Mouse (Mus musculus) embryonic stem cell, embryonic (primary cell): ENCODE results near the gene Ntmt1.

Source experiments
- CTCF ChIA-PET, 4 experiments: fragments of 300-600 bp in 2 of 4; fragments of 350-600 bp in 2 of 4; sonication (Branson Sonifier 250); formaldehyde crosslinking; loops; one replicate each; lab custom pipeline; 2022; ENCODE audit warnings: inconsistent platforms in 2 of 4; lab: Charles Lee
- POLR2A ChIA-PET, 4 experiments: fragments of 300-600 bp in 2 of 4; fragments of 350-600 bp in 2 of 4; sonication (Branson Sonifier 250); formaldehyde crosslinking; loops; one replicate each; lab custom pipeline; 2022; ENCODE audit warnings: antibody characterized with exemption in 4 of 4, inconsistent platforms in 1 of 4; lab: Charles Lee

Ntmt1 gene

GRCm38 (mm10) chr2:30807648-30808295, at the start of gene Ntmt1:
Ntmt1 (plus strand) TSS chr2:30807826.
- ChIA-PET CTCF (interaction anchor here (0.5 to 4.0 kb wide), 33 partner anchors 8 to 859 kb away, joined by 3 to 28 read pairs (median 5); partner anchors contain the start of genes Ptges (in 2 of the 4), Asb6 (in 1 of the 4) and Ier5l (in 1 of the 4)), POLR2A (interaction anchor here (0.6 to 15.1 kb wide), 124 partner anchors 9 to 761 kb away, joined by 3 to 251 read pairs (median 4); partner anchors contain the start of genes Crat (in 3 of the 4), Ier5l (in 3 of the 4), Ptpa (in 3 of the 4) and Asb6 (in 2 of the 4))

- CTCF ChIA-PET, result interaction anchor here (0.5 to 2.4 kb wide), 19 partner anchors 8 to 323 kb away, joined by 3 to 16 read pairs (median 5); partner anchors contain the start of gene Ptges (in 1 of the 4)
- POLR2A ChIA-PET, result interaction anchor here (0.6 to 6.9 kb wide), 85 partner anchors 8 to 709 kb away, joined by 3 to 145 read pairs (median 4); partner anchors contain the start of genes Ier5l (in 3 of the 4), Ntmt1 (in 3 of the 4) and Miga2 (in 1 of the 4)
Observed at GRCm38 (mm10) chr2:30758341-30759087, 49.1 kb upstream of the Ntmt1 start.

GRCm38 (mm10) chr2:30759088-30759374, 48.6 kb upstream of the Ntmt1 start:
- POLR2A ChIA-PET, result interaction anchor here (0.6 to 6.9 kb wide), 74 partner anchors 9 to 708 kb away, joined by 3 to 145 read pairs (median 5); partner anchors contain the start of genes Ier5l (in 3 of the 4), Ntmt1 (in 3 of the 4) and Miga2 (in 1 of the 4)
- CTCF ChIA-PET, result interaction anchor here (0.7 to 2.4 kb wide), 15 partner anchors 9 to 323 kb away, joined by 3 to 16 read pairs (median 5); no protein-coding TSS in a partner anchor

- ChIA-PET CTCF (interaction anchor here in 3 of 4 experiments (0.8 to 2.4 kb wide), 10 partner anchors 9 to 323 kb away, joined by 3 to 16 read pairs (median 5); no protein-coding TSS in a partner anchor), POLR2A (interaction anchor here (0.7 to 6.9 kb wide), 49 partner anchors 10 to 423 kb away, joined by 3 to 145 read pairs (median 6); partner anchors contain the start of genes Ier5l (in 3 of the 4) and Ntmt1 (in 3 of the 4))
Observed at GRCm38 (mm10) chr2:30759442-30759841, 48.2 kb upstream of the Ntmt1 start.

- CTCF ChIA-PET, result interaction anchor here in 3 of 4 experiments (1.4 to 2.4 kb wide), 5 partner anchors 12 to 319 kb away, joined by 3 to 16 read pairs (median 5); no protein-coding TSS in a partner anchor
- POLR2A ChIA-PET, result interaction anchor here in 3 of 4 experiments (0.8 to 6.9 kb wide), 29 partner anchors 10 to 292 kb away, joined by 3 to 145 read pairs (median 10); partner anchors contain the start of genes Ier5l (in 3 of the 3) and Ntmt1 (in 2 of the 3)
Observed at GRCm38 (mm10) chr2:30759858-30760547, 47.6 kb upstream of the Ntmt1 start.

- ChIA-PET POLR2A (interaction anchor here in 3 of 4 experiments (0.6 to 6.9 kb wide), 22 partner anchors 9 to 611 kb away, joined by 3 to 145 read pairs (median 4); partner anchors contain the start of genes Ier5l (in 1 of the 3) and Ntmt1 (in 1 of the 3)), CTCF (interaction anchor here in 2 of 4 experiments (0.6 to 1.6 kb wide), 4 partner anchors 18 to 34 kb away, joined by 3 to 4 read pairs (median 3); no protein-coding TSS in a partner anchor)
Observed at GRCm38 (mm10) chr2:30760706-30761105, 46.9 kb upstream of the Ntmt1 start.

GRCm38 (mm10) chr2:30766446-30766845, 41.2 kb upstream of the Ntmt1 start:
- ChIA-PET CTCF (no interaction called here), POLR2A (interaction anchor here in 3 of 4 experiments (0.6 to 1.8 kb wide), 4 partner anchors 17 to 295 kb away, joined by 3 to 6 read pairs (median 4); partner anchors contain the start of gene Ier5l (in 1 of the 3))

- ChIA-PET POLR2A (interaction anchor here in 3 of 4 experiments (0.5 to 8.6 kb wide), 11 partner anchors 9 to 791 kb away, joined by 3 to 145 read pairs (median 5); partner anchors contain the start of gene Ier5l (in 2 of the 3)), CTCF (interaction anchor here in 3 of 4 experiments (0.6 to 1.1 kb wide), 3 partner anchors 25 to 98 kb away, joined by 3 to 4 read pairs (median 4); no protein-coding TSS in a partner anchor)
Observed at GRCm38 (mm10) chr2:30767626-30768240, 39.9 kb upstream of the Ntmt1 start.

GRCm38 (mm10) chr2:30768529-30768928, 39.1 kb upstream of the Ntmt1 start:
- POLR2A ChIA-PET, result interaction anchor here in 2 of 4 experiments (0.9 to 8.6 kb wide), 10 partner anchors 8 to 294 kb away, joined by 3 to 145 read pairs (median 5); partner anchors contain the start of gene Ier5l (in 2 of the 2)
- CTCF ChIA-PET, result interaction anchor here in 2 of 4 experiments (0.6 to 1.1 kb wide), 3 partner anchors 24 to 333 kb away, joined by 3 to 4 read pairs (median 3); no protein-coding TSS in a partner anchor

- CTCF ChIA-PET, result interaction anchor here in 1 of 4 experiments (0.6 to 1.1 kb wide), 3 partner anchors 23 to 62 kb away, joined by 3 to 4 read pairs (median 3); no protein-coding TSS in a partner anchor
- POLR2A ChIA-PET, result interaction anchor here in 3 of 4 experiments (0.8 to 8.6 kb wide), 9 partner anchors 10 to 333 kb away, joined by 3 to 145 read pairs (median 5); partner anchors contain the start of gene Ier5l (in 3 of the 3)
Observed at GRCm38 (mm10) chr2:30769187-30769586, 38.4 kb upstream of the Ntmt1 start.

GRCm38 (mm10) chr2:30771368-30771805, 36.2 kb upstream of the Ntmt1 start:
- POLR2A ChIA-PET, result interaction anchor here in 3 of 4 experiments (0.6 to 8.6 kb wide), 13 partner anchors 11 to 297 kb away, joined by 3 to 145 read pairs (median 5); partner anchors contain the start of genes Ier5l (in 1 of the 3) and Ntmt1 (in 1 of the 3)
- CTCF ChIA-PET, result interaction anchor here in 3 of 4 experiments (0.6 to 5.6 kb wide), 8 partner anchors 8 to 301 kb away, joined by 3 to 27 read pairs (median 4); no protein-coding TSS in a partner anchor

- POLR2A ChIA-PET, result interaction anchor here in 3 of 4 experiments (0.5 to 8.6 kb wide), 41 partner anchors 12 to 945 kb away, joined by 3 to 145 read pairs (median 4); partner anchors contain the start of genes Ier5l (in 2 of the 3) and Ntmt1 (in 2 of the 3)
- CTCF ChIA-PET, result interaction anchor here (0.6 to 5.6 kb wide), 21 partner anchors 13 to 990 kb away, joined by 3 to 27 read pairs (median 4); no protein-coding TSS in a partner anchor
Observed at GRCm38 (mm10) chr2:30771806-30772460, 35.7 kb upstream of the Ntmt1 start.

GRCm38 (mm10) chr2:30772581-30773312, 34.9 kb upstream of the Ntmt1 start:
- ChIA-PET CTCF (interaction anchor here (0.6 to 5.6 kb wide), 28 partner anchors 14 to 1978 kb away, joined by 3 to 27 read pairs (median 4); no protein-coding TSS in a partner anchor), POLR2A (interaction anchor here in 3 of 4 experiments (0.6 to 8.6 kb wide), 51 partner anchors 8 to 638 kb away, joined by 3 to 145 read pairs (median 4); partner anchors contain the start of genes Ier5l (in 3 of the 3) and Ntmt1 (in 2 of the 3))

- CTCF ChIA-PET, result interaction anchor here in 3 of 4 experiments (0.6 to 5.6 kb wide), 16 partner anchors 14 to 1978 kb away, joined by 3 to 27 read pairs (median 4); no protein-coding TSS in a partner anchor
Observed at GRCm38 (mm10) chr2:30773313-30774005, 34.2 kb upstream of the Ntmt1 start.

More at GRCm38 (mm10) chr2:30773313-30774005, 34.2 kb upstream of the Ntmt1 start:
- POLR2A ChIA-PET, result interaction anchor here in 3 of 4 experiments (0.6 to 8.6 kb wide), 41 partner anchors 8 to 639 kb away, joined by 3 to 145 read pairs (median 6); partner anchors contain the start of genes Ier5l (in 2 of the 3) and Ntmt1 (in 2 of the 3)
